Mouse (Mus musculus): ENCODE measurements around the gene Csn1s1. TPM values are rescaled to one million over a fixed set of nuclear protein-coding genes. Genes with fewer than 3 reads are reported as not detected.

Gene Csn1s1
- not detected for polyA plus RNA-seq (2014; fragmentation: Illumina TruSeq; extraction: RNeasy Lipid Tissue Mini Kit (QIAGEN cat#74804); ENCODE audit: low read depth, low replicate concordance)

GRCm38 (mm10) chr5:87665908-87666307 is at the start of gene Csn1s1:
Gene Csn1s1 (plus strand): TSS chr5:87666208.

GRCm38 (mm10) chr5:87699530-87699929 is 33.5 kb downstream of the Csn1s1 start, which contains the start of gene Csn2:
Gene Csn2 (minus strand): TSS chr5:87699630.

Other genes with a start within 250 kb of the Csn1s1 start
- not detected for gene Ugt2b38, start 242.0 kb upstream of the Csn1s1 start, polyA plus RNA-seq (2014; fragmentation: Illumina TruSeq; extraction: RNeasy Lipid Tissue Mini Kit (QIAGEN cat#74804); ENCODE audit: low read depth, low replicate concordance)
- not detected for gene Ugt2a2, start 183.9 kb upstream of the Csn1s1 start, polyA plus RNA-seq (2014; fragmentation: Illumina TruSeq; extraction: RNeasy Lipid Tissue Mini Kit (QIAGEN cat#74804); ENCODE audit: low read depth, low replicate concordance)
- not detected for gene Gm43638, start 179.4 kb upstream of the Csn1s1 start, polyA plus RNA-seq (2014; fragmentation: Illumina TruSeq; extraction: RNeasy Lipid Tissue Mini Kit (QIAGEN cat#74804); ENCODE audit: low read depth, low replicate concordance)
- gene Ugt2a1, start 175.3 kb upstream of the Csn1s1 start, polyA plus RNA-seq (2014; fragmentation: Illumina TruSeq; extraction: RNeasy Lipid Tissue Mini Kit (QIAGEN cat#74804); ENCODE audit: low read depth, low replicate concordance) = not detected
- not detected for gene Sult1b1, start 128.0 kb upstream of the Csn1s1 start, polyA plus RNA-seq (2014; fragmentation: Illumina TruSeq; extraction: RNeasy Lipid Tissue Mini Kit (QIAGEN cat#74804); ENCODE audit: low read depth, low replicate concordance)
- 0.29 TPM for gene Sult1d1, start 97.2 kb upstream of the Csn1s1 start, polyA plus RNA-seq (2014; fragmentation: Illumina TruSeq; extraction: RNeasy Lipid Tissue Mini Kit (QIAGEN cat#74804); ENCODE audit: low read depth, low replicate concordance)
- not detected for gene Sult1e1, start 74.6 kb upstream of the Csn1s1 start, polyA plus RNA-seq (2014; fragmentation: Illumina TruSeq; extraction: RNeasy Lipid Tissue Mini Kit (QIAGEN cat#74804); ENCODE audit: low read depth, low replicate concordance)
- not detected for gene Csn2, start 33.4 kb downstream of the Csn1s1 start, polyA plus RNA-seq (2014; fragmentation: Illumina TruSeq; extraction: RNeasy Lipid Tissue Mini Kit (QIAGEN cat#74804); ENCODE audit: low read depth, low replicate concordance)
- gene Csn1s2a, start 108.4 kb downstream of the Csn1s1 start, polyA plus RNA-seq (2014; fragmentation: Illumina TruSeq; extraction: RNeasy Lipid Tissue Mini Kit (QIAGEN cat#74804); ENCODE audit: low read depth, low replicate concordance) = not detected
- gene Csn1s2b, start 141.9 kb downstream of the Csn1s1 start, polyA plus RNA-seq (2014; fragmentation: Illumina TruSeq; extraction: RNeasy Lipid Tissue Mini Kit (QIAGEN cat#74804); ENCODE audit: low read depth, low replicate concordance) = not detected
- gene Prr27, start 159.5 kb downstream of the Csn1s1 start, polyA plus RNA-seq (2014; fragmentation: Illumina TruSeq; extraction: RNeasy Lipid Tissue Mini Kit (QIAGEN cat#74804); ENCODE audit: low read depth, low replicate concordance) = not detected
- not detected for gene Odam, start 218.8 kb downstream of the Csn1s1 start, polyA plus RNA-seq (2014; fragmentation: Illumina TruSeq; extraction: RNeasy Lipid Tissue Mini Kit (QIAGEN cat#74804); ENCODE audit: low read depth, low replicate concordance)